Mouse (Mus musculus): ENCODE measurements around the gene Atp8a1. TPM values are rescaled to one million over a fixed set of nuclear protein-coding genes. Genes with fewer than 3 reads are reported as not detected.
A peak's percentile ranks its signal among the peaks of the same experiment; 100 is the strongest.

Atp8a1 gene
- total RNA-seq, 1 experiment from 2014 or later: 77.1 TPM

- no peak for ATAC-seq (replicated peaks; ENCODE audit: low read depth, poor library complexity, severe bottlenecking)
Observed at GRCm38 (mm10) chr5:67605951-67606350, 241.3 kb downstream of the Atp8a1 start.

- ATAC-seq (replicated peaks; ENCODE audit: low read depth, poor library complexity, severe bottlenecking): peak; percentile 94
Observed at GRCm38 (mm10) chr5:67599935-67600334, 247.3 kb downstream of the Atp8a1 start.

DNA sequence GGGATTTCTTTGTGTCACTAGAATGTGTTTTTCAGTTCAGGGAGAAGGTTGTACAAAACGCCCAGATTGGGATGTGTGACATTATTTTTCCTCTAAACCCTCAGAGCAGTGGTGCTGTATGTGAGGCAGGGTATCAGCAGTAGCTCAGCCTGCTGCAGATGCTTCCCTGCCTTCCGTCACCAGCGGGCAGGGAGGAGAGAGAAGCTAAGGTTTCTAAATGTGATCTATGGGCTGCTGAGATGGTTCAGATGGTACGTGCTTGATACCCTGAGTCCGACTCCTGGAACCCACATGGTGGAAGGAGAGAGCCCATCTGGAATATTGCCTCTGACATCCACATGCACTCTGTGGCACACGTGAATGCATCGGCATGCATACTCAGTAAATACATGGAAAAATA is 251.6 kb downstream of the Atp8a1 start:
- no peak for ATAC-seq (replicated peaks; ENCODE audit: low read depth, poor library complexity, severe bottlenecking)

- no peak for ATAC-seq (replicated peaks; ENCODE audit: low read depth, poor library complexity, severe bottlenecking)
Observed at GRCm38 (mm10) chr5:67595070-67595469, 252.2 kb downstream of the Atp8a1 start.

GRCm38 (mm10) chr5:67579725-67580633 is 267.3 kb downstream of the Atp8a1 start:
- ATAC-seq (replicated peaks; ENCODE audit: low read depth, poor library complexity, severe bottlenecking): peak; percentile 62

- ATAC-seq (replicated peaks; ENCODE audit: low read depth, poor library complexity, severe bottlenecking): no peak
Observed at GRCm38 (mm10) chr5:67575705-67576104, 271.5 kb downstream of the Atp8a1 start.

GRCm38 (mm10) chr5:67574039-67574438 is 273.2 kb downstream of the Atp8a1 start:
- no peak for ATAC-seq (replicated peaks; ENCODE audit: low read depth, poor library complexity, severe bottlenecking)

DNA sequence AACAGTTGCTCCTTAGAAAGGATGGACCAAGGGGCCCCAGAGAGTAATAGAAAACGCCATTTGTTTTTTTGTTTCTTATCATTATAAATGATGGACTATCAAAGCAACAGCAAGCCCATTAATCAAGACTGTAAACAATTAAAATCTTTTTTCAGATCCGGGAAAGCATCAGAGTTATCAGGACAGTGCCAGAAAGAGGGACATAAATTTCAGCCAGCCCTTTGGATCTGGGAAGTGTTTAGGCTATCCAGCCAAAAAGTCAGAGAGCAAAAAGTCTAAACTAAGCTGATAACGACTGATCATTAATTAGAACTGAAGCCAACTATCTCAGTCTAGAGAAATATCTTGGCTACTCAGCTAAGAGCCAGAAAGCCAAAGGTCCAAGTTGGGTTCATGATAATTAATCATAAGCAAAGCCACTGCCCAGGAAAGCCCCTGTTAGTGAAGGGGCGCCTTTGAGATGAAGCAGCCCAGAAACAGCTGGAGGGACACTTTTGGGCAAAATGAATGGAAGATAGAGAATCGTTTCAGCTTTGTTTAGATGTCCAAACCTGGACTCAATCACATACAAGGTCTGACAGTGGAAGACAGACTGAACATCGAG is 274.6 kb downstream of the Atp8a1 start:
- no peak for ATAC-seq (replicated peaks; ENCODE audit: low read depth, poor library complexity, severe bottlenecking)

Other genes starting within 250 kb of the Atp8a1 start
- not detected in 2 replicates for gene Shisa3, start 239.6 kb downstream of the Atp8a1 start, total RNA-seq (2017)
- gene Gm5108, start 94.2 kb upstream of the Atp8a1 start, total RNA-seq (2017): not detected in 2 replicates
- not detected in 2 replicates for gene Gm21905, start 99.0 kb upstream of the Atp8a1 start, total RNA-seq (2017)
- not detected in 2 replicates for gene Grxcr1, start 184.4 kb upstream of the Atp8a1 start, total RNA-seq (2017)